Mouse (Mus musculus): ENCODE measurements at regions not wholly inside any gene's neighbourhood (a gene's known extent, or its start where the extent isn't known, plus 50 kb on each side); places are given as distances from the start of the nearest gene placed in this dataset.

DNA sequence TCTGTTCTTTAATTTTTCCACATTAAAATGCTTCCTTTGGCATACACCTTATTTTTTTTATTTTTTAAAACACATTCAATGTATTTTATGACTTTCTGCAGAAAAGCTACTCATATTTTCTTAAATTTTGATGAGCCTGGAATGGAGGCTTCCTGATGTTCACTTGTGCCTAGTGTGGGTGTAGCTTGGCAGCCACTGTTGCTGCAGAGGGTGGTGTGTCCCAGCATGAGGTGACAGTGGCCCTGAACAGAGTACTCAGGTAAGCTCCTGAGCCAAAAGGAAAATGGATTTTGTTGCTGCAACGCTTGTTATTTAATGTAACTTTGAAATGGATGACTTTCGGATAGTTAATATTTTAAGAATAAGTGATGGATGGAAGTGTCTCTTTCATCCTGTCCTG is 170.6 kb downstream of the Eipr1 start:
- intact Hi-C loops (cut with DNase I) = no loop called here
- no peak overlapping the region for H3K4me3 ChIP-seq
- DNase-seq = no peak
- TF ChIP-seq CTCF (IDR thresholded peaks at IDR 0.05) = no peak
- H3K27ac ChIP-seq = no peak overlapping the region

- intact Hi-C loops (cut with DNase I) = no loop called here
- Histone ChIP-seq H3K4me3 (no peak overlapping the region), H3K27ac (no peak overlapping the region)
- no peak for TF ChIP-seq CTCF (IDR thresholded peaks at IDR 0.05)
- no peak for DNase-seq
Observed at GRCm38 (mm10) chr12:28925206-28925605, 173.6 kb downstream of the Eipr1 start.

DNA sequence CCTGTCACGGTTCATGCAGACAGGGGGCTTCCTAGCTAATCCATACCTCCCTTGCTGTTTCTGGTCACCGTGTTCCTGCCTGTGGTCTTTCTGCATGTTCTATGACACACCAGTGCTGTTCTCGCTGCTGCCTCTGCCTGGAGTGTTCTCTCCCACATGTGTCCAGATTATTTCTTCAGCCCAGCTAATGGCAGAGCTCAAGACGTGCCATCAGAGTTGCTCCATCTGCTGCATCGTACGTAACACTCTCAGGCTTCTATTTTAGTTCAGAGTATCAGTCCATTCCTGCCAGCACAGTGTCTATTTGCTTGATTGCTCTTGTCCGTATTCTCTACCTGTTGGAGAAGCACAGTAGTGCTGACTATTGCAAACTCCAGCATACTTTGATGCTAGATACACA is 188.3 kb downstream of the Eipr1 start:
- intact Hi-C loops (cut with DNase I) = no loop called here
- no peak overlapping the region for H3K27ac ChIP-seq
- no peak for TF ChIP-seq CTCF (IDR thresholded peaks at IDR 0.05)
- no peak overlapping the region for H3K4me3 ChIP-seq
- DNase-seq = no peak

DNA sequence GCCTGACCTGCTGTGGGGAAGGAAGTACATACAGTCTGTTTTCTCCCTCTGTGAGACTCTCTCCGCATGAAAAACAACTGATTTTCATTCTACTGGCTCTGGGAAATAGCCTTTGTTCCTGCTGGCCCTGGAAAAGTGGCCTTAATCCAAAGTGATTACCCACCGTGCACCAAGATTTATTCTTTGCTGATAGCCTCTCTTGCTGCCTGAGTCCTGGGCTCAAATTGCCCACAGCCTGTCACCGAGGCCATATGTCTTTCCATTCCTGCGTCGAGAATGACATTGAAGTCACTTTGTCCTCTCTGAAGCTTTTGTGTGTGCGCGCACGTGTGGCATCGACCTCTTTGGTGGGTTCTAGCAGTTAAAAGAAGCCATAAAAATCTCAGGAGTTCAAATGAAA is 197.3 kb downstream of the Eipr1 start:
- H3K27ac ChIP-seq = no peak overlapping the region
- DNase-seq = no peak
- intact Hi-C loops (cut with DNase I) = no loop called here
- H3K4me3 ChIP-seq = no peak overlapping the region
- no peak for TF ChIP-seq CTCF (IDR thresholded peaks at IDR 0.05)

- TF ChIP-seq CTCF (IDR thresholded peaks at IDR 0.05) = no peak
- intact Hi-C loops (cut with DNase I) = no loop called here
- DNase-seq = no peak
- Histone ChIP-seq H3K27ac (no peak overlapping the region), H3K4me3 (no peak overlapping the region)
Observed at GRCm38 (mm10) chr12:28949307-28949706, 197.7 kb downstream of the Eipr1 start.

DNA sequence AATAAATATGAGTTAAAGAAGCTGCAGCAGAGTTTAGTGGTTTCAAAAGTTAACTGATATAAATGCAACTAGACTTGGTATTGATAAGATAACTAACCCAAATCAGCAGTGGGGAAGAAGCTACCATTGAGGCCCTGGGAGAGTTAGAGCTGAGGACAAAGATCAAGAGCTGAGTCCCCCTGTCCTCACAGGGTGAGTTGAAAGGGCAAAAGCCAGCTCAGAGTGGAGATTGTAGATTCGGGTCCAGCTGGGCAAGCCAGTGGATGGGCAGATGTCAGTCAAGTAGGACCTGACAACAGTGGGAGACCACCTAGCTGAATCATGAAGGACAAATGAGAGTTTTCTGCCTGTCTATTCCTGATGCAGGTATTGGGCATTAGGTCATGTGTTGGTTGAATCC is 205.6 kb downstream of the Eipr1 start:
- intact Hi-C loops (cut with DNase I) = no loop called here
- no peak overlapping the region for H3K4me3 ChIP-seq
- DNase-seq = no peak
- TF ChIP-seq CTCF (IDR thresholded peaks at IDR 0.05) = no peak
- H3K27ac ChIP-seq = no peak overlapping the region

DNA sequence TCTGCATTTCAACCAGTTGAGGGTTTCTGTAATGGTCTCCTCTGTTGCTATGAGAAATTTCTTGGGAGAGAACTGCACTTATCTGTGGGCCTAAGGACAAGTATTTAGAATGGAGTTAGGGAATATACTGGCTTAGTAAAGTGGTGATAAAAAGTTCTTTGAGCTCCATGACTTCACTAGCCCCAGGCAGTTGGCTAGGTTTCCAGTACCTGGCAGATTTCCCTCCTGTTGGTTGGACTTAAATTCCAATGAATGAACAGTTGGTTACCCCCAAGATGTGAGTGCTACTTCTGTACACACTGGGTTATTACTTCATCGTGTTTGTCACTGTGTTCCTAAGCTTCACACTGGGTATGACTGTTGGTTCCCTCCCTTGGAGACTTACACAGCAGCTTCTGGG is 207.1 kb downstream of the Eipr1 start:
- Histone ChIP-seq H3K4me3 (no peak overlapping the region), H3K27ac (no peak overlapping the region)
- no peak for DNase-seq
- intact Hi-C loops (cut with DNase I) = no loop called here
- TF ChIP-seq CTCF (IDR thresholded peaks at IDR 0.05) = no peak

DNA sequence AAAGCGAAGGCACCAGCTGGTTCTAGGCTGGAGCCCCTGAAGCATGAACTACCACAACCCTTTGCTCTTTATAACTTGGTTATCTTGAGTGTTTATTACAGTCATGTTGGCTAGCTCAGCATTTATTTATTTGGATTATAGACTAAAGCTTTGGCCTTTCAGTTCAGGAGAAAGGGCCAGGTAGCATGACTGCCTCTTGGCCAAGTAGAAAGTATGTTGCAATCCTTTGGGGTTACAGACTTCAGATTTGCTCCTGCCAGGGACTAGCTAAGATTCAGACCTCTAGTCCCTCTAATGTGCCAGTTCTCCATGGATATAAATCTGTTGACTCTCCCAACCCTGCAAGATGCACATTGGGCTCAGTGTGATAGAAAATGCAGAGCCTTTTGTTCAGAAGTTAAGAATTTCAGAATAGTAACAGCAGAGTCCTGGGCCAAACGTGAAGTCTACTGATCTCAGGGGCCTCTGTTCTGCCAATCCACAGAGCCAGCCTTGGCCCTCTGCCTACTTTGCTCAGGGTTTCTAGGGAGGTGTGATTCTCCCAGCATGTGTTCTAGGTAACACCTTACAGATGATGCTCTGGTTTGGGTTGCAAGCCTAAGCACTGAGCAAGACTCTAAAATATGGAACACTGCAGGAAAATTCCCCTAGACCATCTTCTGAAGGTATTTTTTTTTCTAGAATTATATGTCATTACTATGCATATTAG is 218.2 kb downstream of the Eipr1 start:
- intact Hi-C loops (cut with DNase I) = no loop called here
- no peak overlapping the region for H3K27ac ChIP-seq
- no peak for TF ChIP-seq CTCF (IDR thresholded peaks at IDR 0.05)
- H3K4me3 ChIP-seq = no peak overlapping the region
- DNase-seq = no peak

DNA sequence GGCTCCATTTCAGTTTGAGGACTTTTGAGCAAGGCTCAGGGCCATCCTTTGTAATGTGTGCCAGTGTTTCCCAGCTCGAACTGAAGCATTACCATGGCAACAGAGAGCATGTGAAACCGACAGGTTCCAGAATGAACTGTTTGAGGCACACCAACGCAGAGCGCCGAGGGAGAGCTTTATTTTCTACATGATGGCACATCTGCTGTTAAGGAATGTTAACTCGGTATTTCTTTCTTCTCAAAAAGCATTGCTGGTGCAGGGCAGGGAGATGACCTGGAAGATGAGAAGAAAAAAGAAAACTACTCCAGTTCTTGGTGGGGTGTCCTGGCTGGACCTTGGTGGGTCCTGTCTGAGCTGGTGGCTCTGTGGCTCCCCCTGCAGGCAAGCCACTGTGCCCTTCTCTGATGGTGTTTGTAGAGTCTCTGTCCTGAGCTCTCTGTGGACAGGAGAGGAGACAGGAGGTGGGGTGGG is 223.0 kb downstream of the Eipr1 start:
- peak; percentile 24 for DNase-seq
- peak; percentile 40 for TF ChIP-seq CTCF (IDR thresholded peaks at IDR 0.05)
- intact Hi-C loops (cut with DNase I) = no loop called here
- no peak overlapping the region for H3K27ac ChIP-seq
- no peak overlapping the region for H3K4me3 ChIP-seq

- no peak overlapping the region for H3K27ac ChIP-seq
- no peak for DNase-seq
- no peak overlapping the region for H3K4me3 ChIP-seq
- no peak for TF ChIP-seq CTCF (IDR thresholded peaks at IDR 0.05)
- intact Hi-C loops (cut with DNase I) = no loop called here
Observed at GRCm38 (mm10) chr12:28975249-28975648, 223.6 kb downstream of the Eipr1 start.

GRCm38 (mm10) chr12:28979679-28980078 is 228.1 kb downstream of the Eipr1 start:
- intact Hi-C loops (cut with DNase I) = no loop called here
- TF ChIP-seq CTCF (IDR thresholded peaks at IDR 0.05) = no peak
- Histone ChIP-seq H3K4me3 (no peak overlapping the region), H3K27ac (no peak overlapping the region)
- no peak for DNase-seq

GRCm38 (mm10) chr12:28986214-28986613 is 234.6 kb downstream of the Eipr1 start:
- intact Hi-C loops (cut with DNase I) = no loop called here
- DNase-seq = no peak
- Histone ChIP-seq H3K27ac (no peak overlapping the region), H3K4me3 (no peak overlapping the region)
- no peak for TF ChIP-seq CTCF (IDR thresholded peaks at IDR 0.05)

GRCm38 (mm10) chr12:28997474-28998192 is 246.0 kb downstream of the Eipr1 start:
- Histone ChIP-seq H3K27ac (no peak overlapping the region), H3K4me3 (no peak overlapping the region)
- no peak for TF ChIP-seq CTCF (IDR thresholded peaks at IDR 0.05)
- DNase-seq = no peak
- intact Hi-C loops (cut with DNase I) = no loop called here
